Mouse (Mus musculus) thymus, adult 2 months (tissue): ENCODE results near the gene 9330161L09Rik. TPM values are rescaled to one million over a fixed set of nuclear protein-coding genes. Genes with fewer than 3 reads are reported as not detected.

Source experiments
- DNase-seq: peaks from one replicate; pipeline ENCODE4 v3.0.0; 2021
- H3K27ac ChIP-seq: fragments of 200-500 bp; 2 replicates; pipeline ENCODE4 v1.5.1; 2012; ENCODE audit warnings: low read length, control low read depth; ENCODE audit not compliant: control insufficient read depth, insufficient read depth
- H3K27me3 ChIP-seq: fragments of 200-500 bp; 2 replicates; pipeline ENCODE4 v1.6.1; 2012; ENCODE audit warnings: mild to moderate bottlenecking, low read length, moderate library complexity, mixed read lengths; ENCODE audit not compliant: control insufficient read depth, insufficient read depth
- H3K36me3 ChIP-seq: fragments of 200-500 bp; 2 replicates; pipeline ENCODE4 v1.6.1; 2012; ENCODE audit warnings: mild to moderate bottlenecking, low read length, moderate library complexity; ENCODE audit not compliant: control insufficient read depth, insufficient read depth
- H3K4me1 ChIP-seq: fragments of 200-500 bp; replicated peaks from 2 replicates; pipeline ENCODE4 v1.6.1; 2012; ENCODE audit warnings: low read length; ENCODE audit not compliant: control insufficient read depth, insufficient read depth
- H3K4me3 ChIP-seq: fragments of 200-500 bp; 2 replicates; pipeline ENCODE4 v1.5.1; 2012; ENCODE audit warnings: mild to moderate bottlenecking, low read length, control low read depth, moderate library complexity; ENCODE audit not compliant: control insufficient read depth, insufficient read depth
- CTCF ChIP-seq: fragments of 200-500 bp; IDR thresholded peaks from 2 replicates; pipeline ENCODE4 v1.5.1; 2012; ENCODE audit warnings: mild to moderate bottlenecking, control low read depth, low read length, moderate library complexity, borderline replicate concordance; ENCODE audit not compliant: control insufficient read depth, poor library complexity, insufficient read depth; ENCODE audit errors: extremely low read depth
- POLR2A ChIP-seq: fragments of 200-500 bp; IDR thresholded peaks from 2 replicates; pipeline ENCODE4 v1.6.1; 2012; ENCODE audit warnings: mild to moderate bottlenecking, low read length, control low read depth, moderate library complexity; ENCODE audit not compliant: control insufficient read depth, poor library complexity, insufficient read depth; ENCODE audit errors: extremely low read depth
- WGBS: fragments of 180-500 bp; shearing (Covaris S2); methylation state at CpG from one replicate; pipeline ENCODE4 v1.1.7; 2018; 5-methylcytosine and 5-hydroxymethylcytosine counted together
- polyA plus RNA-seq: library from polyadenylated mRNA; depleted of rRNA; stranded (reverse); fragments of >200 nt; gene quantifications from 2 replicates; pipeline ENCODE4 v1.2.3, GENCODE M21; 2012

Gene 9330161L09Rik
- polyA plus RNA-seq, 1 experiment = 1.7 TPM

GRCm38 (mm10) chr12:103391098-103391497 lies 16.5 kb downstream of the 9330161L09Rik start:
- Histone ChIP-seq H3K27ac (no peak overlapping the region), H3K27me3 (peaks cover 3% of the 10 kb centered on the region; the same call in 1 of the 2 replicates), H3K4me3 (no peak overlapping the region), H3K36me3 (no peaks in the 10 kb centered on the region), H3K4me1 (peaks cover 8% of the 10 kb centered on the region; the same call in 1 of the 2 replicates)
- DNase-seq = no peak
- TF ChIP-seq POLR2A = no peak
- TF ChIP-seq CTCF = no peak
- 94% methylated on average over 7 of the region's 7 CpGs for WGBS

- WGBS = 51% methylated on average over 3 of the region's 4 CpGs
- no peaks in the 10 kb centered on the region for H3K36me3 ChIP-seq
- H3K4me1 ChIP-seq = peaks cover 8% of the 10 kb centered on the region; the same call in 1 of the 2 replicates
- H3K4me3 ChIP-seq = no peak overlapping the region
- H3K27ac ChIP-seq = no peak overlapping the region
- no peak for TF ChIP-seq CTCF
- TF ChIP-seq POLR2A = no peak
- DNase-seq = no peak
- H3K27me3 ChIP-seq = peaks cover 3% of the 10 kb centered on the region; the same call in 1 of the 2 replicates
Observed at GRCm38 (mm10) chr12:103389982-103390381, 17.6 kb downstream of the 9330161L09Rik start.

- Histone ChIP-seq H3K27me3 (peaks cover 3% of the 10 kb centered on the region; the same call in 1 of the 2 replicates), H3K4me1 (peaks cover 8% of the 10 kb centered on the region; the same call in 1 of the 2 replicates), H3K4me3 (no peak overlapping the region), H3K36me3 (no peaks in the 10 kb centered on the region), H3K27ac (no peak overlapping the region)
- 100% methylated on average over 2 of the region's 2 CpGs for WGBS
- DNase-seq = no peak
- no peak for TF ChIP-seq POLR2A
Observed at GRCm38 (mm10) chr12:103389348-103389727, 18.3 kb downstream of the 9330161L09Rik start.

GRCm38 (mm10) chr12:103388505-103389347 lies 18.9 kb downstream of the 9330161L09Rik start, which contains the start of gene Otub2:
TSS of gene Otub2 (plus strand) at chr12:103388682.
- WGBS = 3% methylated on average over 58 of the region's 58 CpGs
- DNase-seq = peak; percentile 90
- Histone ChIP-seq H3K27me3 (peaks cover 3% of the 10 kb centered on the region; the same call in 1 of the 2 replicates), H3K4me1 (peaks cover 8% of the 10 kb centered on the region; the same call in 1 of the 2 replicates), H3K36me3 (no peaks in the 10 kb centered on the region), H3K27ac (no peak within 1 kb of the TSS), H3K4me3 (peak within 1 kb of the TSS; percentile 54)
- TF ChIP-seq CTCF (no peak), POLR2A (no peak)

- 93% methylated on average over 4 of the region's 4 CpGs for WGBS
- Histone ChIP-seq H3K27ac (no peak overlapping the region), H3K27me3 (no peaks in the 10 kb centered on the region), H3K4me3 (no peak overlapping the region), H3K4me1 (peaks cover 3% of the 10 kb centered on the region; the same call in 1 of the 2 replicates), H3K36me3 (no peaks in the 10 kb centered on the region)
- TF ChIP-seq POLR2A (no peak), CTCF (no peak)
- DNase-seq = no peak
Observed at GRCm38 (mm10) chr12:103380226-103380625, 27.4 kb downstream of the 9330161L09Rik start.

- 61% methylated on average over 2 of the region's 4 CpGs for WGBS
- TF ChIP-seq CTCF = no peak
- TF ChIP-seq POLR2A = no peak
- Histone ChIP-seq H3K36me3 (no peaks in the 10 kb centered on the region), H3K4me1 (peaks cover 3% of the 10 kb centered on the region; the same call in 1 of the 2 replicates), H3K4me3 (no peak overlapping the region), H3K27ac (no peak overlapping the region), H3K27me3 (no peaks in the 10 kb centered on the region)
- DNase-seq = no peak
Observed at GRCm38 (mm10) chr12:103376774-103377173, 30.8 kb downstream of the 9330161L09Rik start.

- Histone ChIP-seq H3K27me3 (no peaks in the 10 kb centered on the region), H3K36me3 (no peaks in the 10 kb centered on the region), H3K4me1 (peaks cover 3% of the 10 kb centered on the region; the same call in 1 of the 2 replicates), H3K27ac (no peak overlapping the region), H3K4me3 (no peak overlapping the region)
- WGBS = 83% methylated on average over 5 of the region's 5 CpGs
- no peak for DNase-seq
- TF ChIP-seq CTCF = no peak
- no peak for TF ChIP-seq POLR2A
Observed at GRCm38 (mm10) chr12:103376124-103376523, 31.5 kb downstream of the 9330161L09Rik start.
